9 mouse cellular contexts compared by ENCODE assay signal in genomic region chr11:31637788-31638373, GRCm38 (mm10). TPM values are rescaled to one million over a fixed set of nuclear protein-coding genes. Genes with fewer than 3 reads are reported as not detected.
DNase-seq lines count a peak whose midpoint lies in the region; ATAC-seq and TF ChIP-seq lines count a peak whose summit lies in the region.
"Had no signal": no experiment of that assay in that cellular context is flagged by ENCODE, and none has a peak within 500 bp of the region (broad histone marks: within the 10 kb centered on the region; RNA-seq: fewer than 3 reads in every experiment).

No protein-coding gene starts in this region.

- DNase-seq in Patski (ENCODE audit: low read depth, low spot score) = peak; percentile 33
- peak; percentile 51 for DNase-seq in cerebellum, adult 8-10 months
- DNase-seq in forebrain, postnatal 0 days = peak; percentile 79
- DNase-seq in layer of hippocampus, postnatal 25 days (ENCODE audit: extremely low spot score in 1 of 2, low spot score in 1 of 2) = peak; percentile 56 to 81
- DNase-seq in right cerebral cortex, postnatal 10 days (ENCODE audit: low spot score in 2 of 2) = peak; percentile 65 to 81
- peak; percentile 76 for DNase-seq in urinary bladder, postnatal 25 days (ENCODE audit: low spot score)

- peak; percentile 69 for ATAC-seq in Patski
- peak; percentile 90 for ATAC-seq in forebrain, postnatal 0 days
- ATAC-seq in hindbrain, embryonic 12.5 days (ENCODE audit: low FRiP score) = peak; percentile 69
- ATAC-seq in megakaryocyte, adult 5-6 weeks (ENCODE audit: poor library complexity, severe bottlenecking) = peak; percentile 84

- POLR2A ChIA-PET in Patski (lab: Charles Lee) = no interaction called here

- H3K27me3 ChIP-seq in Patski = no peaks in the 10 kb centered on the region
- no peaks in the 10 kb centered on the region for H3K27me3 ChIP-seq in forebrain, postnatal 0 days (ENCODE audit: insufficient read depth, low read length)
- no peaks in the 10 kb centered on the region for H3K27me3 ChIP-seq in hindbrain, embryonic 12.5 days
- H3K27me3 ChIP-seq: liver, embryonic 15.5 days had no signal

- CTCF ChIA-PET in Patski (lab: Charles Lee) = interaction anchor here (0.6 to 2.3 kb wide), 22 partner anchors 8 to 684 kb away, joined by 3 to 15 read pairs (median 4); partner anchors contain the start of genes Erlec1 and Stc2

- H3K9me3 ChIP-seq in forebrain, postnatal 0 days (ENCODE audit: low read length) = no peaks in the 10 kb centered on the region
- no peaks in the 10 kb centered on the region for H3K9me3 ChIP-seq in hindbrain, embryonic 12.5 days (replicated peaks)
- H3K9me3 ChIP-seq: liver, embryonic 15.5 days had no signal

- peak; percentile 98 for TF ChIP-seq CTCF in Patski (IDR thresholded peaks at IDR 0.05)
- TF ChIP-seq CTCF in forebrain, postnatal 0 days (IDR thresholded peaks at IDR 0.05; ENCODE audit: low read depth) = peak; percentile 88

- H3K36me3 ChIP-seq in forebrain, postnatal 0 days (ENCODE audit: insufficient read depth) = no peaks in the 10 kb centered on the region
- H3K36me3 ChIP-seq in hindbrain, embryonic 12.5 days = no peaks in the 10 kb centered on the region
- H3K36me3 ChIP-seq: liver, embryonic 15.5 days had no signal

- WGBS in forebrain, postnatal 0 days = 27% methylated on average over 10 of the region's 10 CpGs
- WGBS in hindbrain, embryonic 12.5 days = 28% methylated on average over 10 of the region's 10 CpGs

- H3K4me1 ChIP-seq in forebrain, postnatal 0 days (ENCODE audit: insufficient read depth) = no peaks in the 10 kb centered on the region
- no peaks in the 10 kb centered on the region for H3K4me1 ChIP-seq in hindbrain, embryonic 12.5 days
- H3K4me1 ChIP-seq: liver, embryonic 15.5 days had no signal

- H3K4me3 ChIP-seq in forebrain, postnatal 0 days (ENCODE audit: low read depth, low read length) = no peak overlapping the region
- H3K4me3 ChIP-seq in hindbrain, embryonic 12.5 days = no peak overlapping the region
- H3K4me3 ChIP-seq: liver, embryonic 15.5 days had no signal

- H3K27ac ChIP-seq in forebrain, postnatal 0 days (ENCODE audit: low read depth, low read length) = no peak overlapping the region
- H3K27ac ChIP-seq in hindbrain, embryonic 12.5 days = no peak overlapping the region
- H3K27ac ChIP-seq: liver, embryonic 15.5 days had no signal

- in situ Hi-C loops in Patski (cut with MboI; ENCODE audit: low pct_unique_long_range_greater_than_20kb) = loop anchor here (5.0 kb wide), 1 partner anchor 381 kb away; no protein-coding TSS in a partner anchor

- H3K9ac ChIP-seq in forebrain, postnatal 0 days = no peak overlapping the region
- no peak overlapping the region for H3K9ac ChIP-seq in hindbrain, embryonic 12.5 days
- H3K9ac ChIP-seq: liver, embryonic 15.5 days had no signal

- H3K4me2 ChIP-seq in forebrain, postnatal 0 days (ENCODE audit: low read depth) = 0 out of 2 replicates have a peak overlapping the region, but pooled peaks have one; percentile 3
- H3K4me2 ChIP-seq in hindbrain, embryonic 12.5 days (replicated peaks) = no peak overlapping the region
- H3K4me2 ChIP-seq: liver, embryonic 15.5 days had no signal

RNA-seq across cellular contexts. Expression of gene Bod1, which starts 33.8 kb away (rescaled TPM):
- polyA plus RNA-seq in Patski (2021) = 95.1 TPM
- total RNA-seq in forebrain, postnatal 0 days (2014; rRNA removed) = 123 and 131 TPM in 2 replicates
- polyA plus RNA-seq in forebrain, postnatal 0 days (2015; fragmentation: Nextera tagmentation; extraction: Ambion mirVana) = 147 and 160 TPM in 2 replicates
- polyA plus RNA-seq in hindbrain, embryonic 12.5 days (2016; fragmentation: Nextera tagmentation; extraction: Ambion mirVana) = 146 and 162 TPM in 2 replicates
- 100 to 1,000 TPM in 1 of 2 experiments, 10 to 100 TPM in 1; 88.3 to 105 TPM for total RNA-seq in layer of hippocampus, postnatal 25 days (2021)
- total RNA-seq in megakaryocyte, adult 5-6 weeks (2015) = 7.1 and 9.7 TPM in 2 replicates
- total RNA-seq in megakaryocyte, adult 5-6 weeks (2017) = 8.3 and 12.7 TPM in 2 replicates
